Mouse (Mus musculus): ENCODE results near the gene Itgav. TPM values are rescaled to one million over a fixed set of nuclear protein-coding genes. Genes with fewer than 3 reads are reported as not detected.

Itgav gene
- polyA plus RNA-seq, 1 experiment from 2014 or later, result 15.0 TPM

DNA sequence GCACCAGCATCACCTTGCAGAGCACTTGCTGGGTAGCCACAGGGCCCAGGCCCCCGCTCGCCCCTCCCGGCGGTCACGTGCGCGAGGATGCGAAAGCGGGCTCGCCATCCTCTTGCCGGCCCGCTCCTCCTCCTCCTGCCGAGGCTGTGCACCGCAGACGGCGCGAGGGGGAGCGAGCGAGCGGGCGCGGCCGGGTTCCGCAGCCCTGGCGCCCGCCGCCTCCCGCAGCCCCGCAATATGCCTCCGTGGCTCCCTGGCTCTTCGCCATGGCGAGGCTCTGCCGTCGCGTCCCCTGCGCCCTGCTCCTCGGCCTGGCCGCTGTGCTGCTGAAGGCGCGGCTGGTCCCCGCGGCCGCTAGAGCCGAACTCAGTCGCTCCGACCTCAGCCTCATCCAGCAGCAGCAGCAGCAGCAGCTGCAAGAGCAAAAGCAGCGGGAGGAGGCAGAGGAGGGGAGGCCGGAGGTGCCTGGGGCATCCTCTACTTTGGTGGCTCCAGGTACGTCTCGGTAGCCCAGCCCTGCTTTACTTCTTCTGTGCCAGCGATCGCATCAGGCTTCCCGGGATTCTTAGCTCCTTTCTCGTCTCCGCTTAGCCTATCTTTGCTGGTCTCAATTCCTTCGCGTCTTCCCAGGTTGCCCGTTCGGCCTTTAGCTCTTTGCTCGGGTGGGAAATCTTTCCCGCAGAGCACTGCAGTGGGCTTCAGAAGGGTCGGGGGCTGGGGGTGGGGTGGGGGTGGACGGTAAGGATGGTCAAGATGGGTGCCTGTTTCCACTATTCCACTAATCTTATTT lies 88.5 kb downstream of the Itgav start, which contains the start of gene Fam171b:
Gene Fam171b, plus strand, starts transcription at position 154 of the 790 bp plus-strand sequence.
- Histone ChIP-seq H3K27ac (ENCODE audit: low read length) (no peak within 1 kb of the TSS), H3K9me3 (replicated peaks; ENCODE audit: control insufficient read depth, low read length) (no peaks in the 10 kb centered on the region), H3K27me3 (ENCODE audit: control insufficient read depth, insufficient read depth, low read depth, low read length) (peaks cover 23% of the 10 kb centered on the region), H3K4me1 (ENCODE audit: control insufficient read depth, low read depth, low read length) (no peaks in the 10 kb centered on the region), H3K36me3 (ENCODE audit: control insufficient read depth, insufficient read depth) (no peaks in the 10 kb centered on the region), H3K4me2 (ENCODE audit: low read depth, low read length) (peak within 1 kb of the TSS; percentile 60), H3K4me3 (ENCODE audit: low read depth, low read length) (peak within 1 kb of the TSS; percentile 50), H3K9ac (ENCODE audit: low read depth, low read length) (no peak within 1 kb of the TSS)
- peak; percentile 32; the same call in 1 of the 2 replicates for ATAC-seq (ENCODE audit: low read depth)
- WGBS (ENCODE audit: insufficient replicate concordance), result under 1% methylated on average over 63 of the region's 63 CpGs

DNA sequence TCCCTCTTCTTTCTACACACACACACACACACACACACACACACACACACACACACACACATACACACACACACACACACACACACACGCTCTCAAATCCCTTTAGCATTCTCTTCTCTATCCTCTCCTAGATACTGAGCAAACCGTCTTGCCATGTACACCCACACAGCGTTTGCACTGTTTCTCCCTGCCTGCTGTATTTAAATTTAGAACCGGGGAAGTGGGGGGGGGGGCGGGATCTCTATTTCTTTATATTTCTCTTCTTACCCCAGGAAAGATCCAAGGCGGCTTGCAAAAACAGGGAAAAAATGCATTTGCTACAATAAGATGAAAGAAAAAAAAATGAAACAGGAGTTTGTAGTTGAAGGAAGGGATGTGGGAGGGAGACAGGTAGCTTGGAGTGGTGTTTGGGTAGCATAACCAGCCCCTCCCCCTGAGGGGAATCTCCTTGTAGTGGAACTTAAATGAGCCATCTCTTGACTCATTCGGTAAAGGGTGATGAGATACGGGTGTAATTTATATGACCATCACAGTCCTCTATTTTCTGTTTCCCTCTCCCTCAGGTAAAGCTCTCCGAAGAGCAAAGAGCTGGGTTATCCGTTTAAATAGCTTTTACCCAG lies 89.2 kb downstream of the Itgav start:
- peaks cover 23% of the 10 kb centered on the region for H3K27me3 ChIP-seq (ENCODE audit: control insufficient read depth, insufficient read depth, low read depth, low read length)
- ATAC-seq (ENCODE audit: low read depth), result no peak
- 14% methylated on average over 10 of the region's 10 CpGs for WGBS (ENCODE audit: insufficient replicate concordance)

DNA sequence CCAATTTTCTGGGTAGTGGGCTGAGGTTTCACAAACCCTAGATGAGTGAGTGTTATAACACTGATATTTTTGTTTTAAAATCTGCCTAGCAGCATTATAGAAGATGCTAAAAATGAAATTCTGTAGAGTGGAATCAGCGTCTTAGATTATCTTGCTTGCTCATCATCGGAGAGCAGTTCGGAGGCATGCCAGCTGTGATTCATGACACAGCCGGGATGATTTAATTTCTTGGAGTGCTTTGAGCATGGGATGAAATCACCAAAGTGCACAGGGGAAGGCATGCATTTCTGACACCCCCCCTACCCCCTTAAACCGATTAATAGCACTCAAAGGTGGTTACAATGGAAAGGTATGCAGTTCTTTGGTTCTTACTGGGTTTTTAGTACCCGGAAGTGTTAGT lies 89.8 kb downstream of the Itgav start:
- Histone ChIP-seq H3K9me3 (replicated peaks; ENCODE audit: control insufficient read depth, low read length) (no peaks in the 10 kb centered on the region), H3K9ac (ENCODE audit: low read depth, low read length) (no peak overlapping the region), H3K27ac (ENCODE audit: low read length) (no peak overlapping the region), H3K36me3 (ENCODE audit: control insufficient read depth, insufficient read depth) (no peaks in the 10 kb centered on the region), H3K4me2 (ENCODE audit: low read depth, low read length) (no peak overlapping the region), H3K4me1 (ENCODE audit: control insufficient read depth, low read depth, low read length) (no peaks in the 10 kb centered on the region), H3K27me3 (ENCODE audit: control insufficient read depth, insufficient read depth, low read depth, low read length) (peaks cover 23% of the 10 kb centered on the region), H3K4me3 (ENCODE audit: low read depth, low read length) (no peak overlapping the region)
- 59% methylated on average over 6 of the region's 6 CpGs for WGBS (ENCODE audit: insufficient replicate concordance)
- ATAC-seq (ENCODE audit: low read depth), result no peak

More for the DNA sequence above, 89.2 kb downstream of the Itgav start:
- Histone ChIP-seq H3K9ac (ENCODE audit: low read depth, low read length) (no peak overlapping the region), H3K9me3 (replicated peaks; ENCODE audit: control insufficient read depth, low read length) (no peaks in the 10 kb centered on the region), H3K4me1 (ENCODE audit: control insufficient read depth, low read depth, low read length) (no peaks in the 10 kb centered on the region), H3K4me3 (ENCODE audit: low read depth, low read length) (no peak overlapping the region), H3K36me3 (ENCODE audit: control insufficient read depth, insufficient read depth) (no peaks in the 10 kb centered on the region), H3K27ac (ENCODE audit: low read length) (no peak overlapping the region), H3K4me2 (ENCODE audit: low read depth, low read length) (no peak overlapping the region)

DNA sequence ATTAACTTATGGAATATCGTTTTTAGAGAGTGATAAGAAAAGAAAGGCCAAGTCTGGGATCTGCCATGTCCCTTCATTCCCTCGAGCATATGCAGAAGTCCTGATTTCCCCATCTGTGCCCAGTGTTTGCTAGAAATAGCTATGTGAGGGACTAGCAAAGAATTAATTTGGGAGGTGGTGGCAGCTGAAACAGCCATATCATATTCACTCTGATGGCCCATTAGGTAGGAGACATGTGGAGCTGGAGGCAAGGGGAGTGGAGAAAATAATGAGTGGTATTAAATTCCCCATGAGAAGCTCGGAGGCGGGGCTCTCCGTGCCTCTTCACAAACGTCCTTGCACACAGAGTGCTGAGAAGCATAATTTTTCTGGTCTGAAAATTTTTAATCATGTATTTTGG lies 92.0 kb downstream of the Itgav start:
- Histone ChIP-seq H3K9ac (ENCODE audit: low read depth, low read length) (no peak overlapping the region), H3K4me1 (ENCODE audit: control insufficient read depth, low read depth, low read length) (no peaks in the 10 kb centered on the region), H3K27ac (ENCODE audit: low read length) (no peak overlapping the region), H3K36me3 (ENCODE audit: control insufficient read depth, insufficient read depth) (no peaks in the 10 kb centered on the region), H3K9me3 (replicated peaks; ENCODE audit: control insufficient read depth, low read length) (no peaks in the 10 kb centered on the region), H3K4me3 (ENCODE audit: low read depth, low read length) (no peak overlapping the region), H3K27me3 (ENCODE audit: control insufficient read depth, insufficient read depth, low read depth, low read length) (peaks cover 23% of the 10 kb centered on the region), H3K4me2 (ENCODE audit: low read depth, low read length) (no peak overlapping the region)
- WGBS (ENCODE audit: insufficient replicate concordance), result 60% methylated on average over 6 of the region's 6 CpGs
- no peak for ATAC-seq (ENCODE audit: low read depth)

DNA sequence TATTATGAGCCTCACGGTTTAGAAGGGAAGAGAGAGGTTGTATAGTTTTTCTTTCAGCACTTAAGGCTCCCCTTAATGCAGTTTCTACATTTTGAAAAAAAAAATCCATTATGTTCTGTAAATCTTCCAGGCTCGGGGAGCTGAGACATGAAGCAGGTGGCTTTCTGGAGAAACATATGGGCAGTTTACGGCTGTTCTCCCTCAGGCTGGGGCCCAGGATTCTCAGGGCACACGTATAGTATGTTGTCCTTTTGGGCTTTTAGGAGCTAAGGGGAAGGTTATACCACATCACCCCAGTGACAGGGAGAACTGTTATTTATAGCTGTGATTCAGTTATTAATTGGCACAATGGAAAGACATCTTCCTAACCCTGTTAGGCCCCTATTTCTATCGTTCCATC lies 101.0 kb downstream of the Itgav start:
- Histone ChIP-seq H3K27ac (ENCODE audit: low read length) (no peak overlapping the region), H3K9ac (ENCODE audit: low read depth, low read length) (no peak overlapping the region), H3K4me1 (ENCODE audit: control insufficient read depth, low read depth, low read length) (no peaks in the 10 kb centered on the region), H3K4me3 (ENCODE audit: low read depth, low read length) (no peak overlapping the region), H3K9me3 (replicated peaks; ENCODE audit: control insufficient read depth, low read length) (no peaks in the 10 kb centered on the region), H3K36me3 (ENCODE audit: control insufficient read depth, insufficient read depth) (no peaks in the 10 kb centered on the region), H3K27me3 (ENCODE audit: control insufficient read depth, insufficient read depth, low read depth, low read length) (no peaks in the 10 kb centered on the region), H3K4me2 (ENCODE audit: low read depth, low read length) (no peak overlapping the region)
- 55% methylated on average over 5 of the region's 5 CpGs for WGBS (ENCODE audit: insufficient replicate concordance)
- ATAC-seq (ENCODE audit: low read depth), result no peak

DNA sequence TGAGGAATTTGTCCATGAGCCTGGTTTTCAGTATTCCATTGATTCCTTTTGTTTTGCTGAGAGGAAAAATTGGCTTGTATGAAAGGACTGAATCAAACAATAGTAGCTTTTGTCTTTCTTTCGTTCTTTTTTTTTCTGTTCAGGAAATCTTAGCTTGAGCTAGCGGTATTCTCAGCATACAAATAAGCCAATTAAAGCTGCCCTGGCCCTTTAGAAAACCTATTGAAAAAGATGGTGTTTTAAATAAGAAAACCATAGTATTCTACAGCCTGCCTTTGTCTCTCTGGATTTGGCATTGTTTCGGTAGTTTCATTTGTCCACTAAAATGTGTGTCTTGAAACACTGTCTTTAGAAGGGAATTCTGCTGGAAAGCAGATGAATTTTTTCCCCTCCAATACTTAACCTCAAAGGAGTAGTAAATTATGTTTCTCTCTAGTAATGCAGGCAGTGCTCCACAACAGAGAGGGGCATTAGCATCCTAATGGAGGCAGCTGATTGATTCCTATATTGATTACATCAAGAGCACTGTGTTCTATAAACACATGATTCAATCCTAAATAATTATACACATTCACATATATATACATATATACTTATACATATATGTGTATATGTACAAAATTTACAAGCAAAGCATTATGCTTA lies 104.8 kb downstream of the Itgav start:
- WGBS (ENCODE audit: insufficient replicate concordance), result 66% methylated on average over 3 of the region's 3 CpGs
- H3K4me1 ChIP-seq (ENCODE audit: control insufficient read depth, low read depth, low read length), result no peaks in the 10 kb centered on the region
- H3K27me3 ChIP-seq (ENCODE audit: control insufficient read depth, insufficient read depth, low read depth, low read length), result no peaks in the 10 kb centered on the region
- no peak overlapping the region for H3K9ac ChIP-seq (ENCODE audit: low read depth, low read length)
- no peaks in the 10 kb centered on the region for H3K36me3 ChIP-seq (ENCODE audit: control insufficient read depth, insufficient read depth)
- H3K4me2 ChIP-seq (ENCODE audit: low read depth, low read length), result no peak overlapping the region
- no peak for ATAC-seq (ENCODE audit: low read depth)
- H3K27ac ChIP-seq (ENCODE audit: low read length), result no peak overlapping the region
- no peak overlapping the region for H3K4me3 ChIP-seq (ENCODE audit: low read depth, low read length)
- H3K9me3 ChIP-seq (replicated peaks; ENCODE audit: control insufficient read depth, low read length), result no peaks in the 10 kb centered on the region

DNA sequence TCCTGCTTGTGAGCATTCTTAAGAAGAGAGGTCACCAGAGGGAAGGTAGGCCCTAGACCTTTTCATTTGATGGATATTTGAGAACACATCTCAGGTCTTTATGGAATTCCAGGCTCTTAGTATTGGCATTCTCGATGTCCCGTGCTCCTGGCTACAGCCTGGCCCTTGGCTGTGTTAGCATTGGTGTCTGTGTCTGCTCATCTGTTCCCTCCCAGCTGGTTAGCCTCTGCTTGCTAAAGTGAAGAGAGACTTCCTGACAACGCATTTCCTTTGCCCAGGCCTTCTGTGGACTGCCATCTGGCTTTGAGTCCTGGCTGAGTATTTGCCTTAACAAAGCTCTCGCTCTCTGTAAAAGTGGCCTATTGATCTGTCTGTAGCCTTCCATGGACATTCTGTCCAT lies 108.7 kb downstream of the Itgav start:
- no peaks in the 10 kb centered on the region for H3K9me3 ChIP-seq (replicated peaks; ENCODE audit: control insufficient read depth, low read length)
- 50% methylated on average over 4 of the region's 4 CpGs for WGBS (ENCODE audit: insufficient replicate concordance)
- ATAC-seq (ENCODE audit: low read depth), result no peak
- no peak overlapping the region for H3K27ac ChIP-seq (ENCODE audit: low read length)
- no peak overlapping the region for H3K4me2 ChIP-seq (ENCODE audit: low read depth, low read length)
- no peaks in the 10 kb centered on the region for H3K4me1 ChIP-seq (ENCODE audit: control insufficient read depth, low read depth, low read length)
- no peak overlapping the region for H3K9ac ChIP-seq (ENCODE audit: low read depth, low read length)
- H3K36me3 ChIP-seq (ENCODE audit: control insufficient read depth, insufficient read depth), result no peaks in the 10 kb centered on the region
- no peaks in the 10 kb centered on the region for H3K27me3 ChIP-seq (ENCODE audit: control insufficient read depth, insufficient read depth, low read depth, low read length)
- no peak overlapping the region for H3K4me3 ChIP-seq (ENCODE audit: low read depth, low read length)

DNA sequence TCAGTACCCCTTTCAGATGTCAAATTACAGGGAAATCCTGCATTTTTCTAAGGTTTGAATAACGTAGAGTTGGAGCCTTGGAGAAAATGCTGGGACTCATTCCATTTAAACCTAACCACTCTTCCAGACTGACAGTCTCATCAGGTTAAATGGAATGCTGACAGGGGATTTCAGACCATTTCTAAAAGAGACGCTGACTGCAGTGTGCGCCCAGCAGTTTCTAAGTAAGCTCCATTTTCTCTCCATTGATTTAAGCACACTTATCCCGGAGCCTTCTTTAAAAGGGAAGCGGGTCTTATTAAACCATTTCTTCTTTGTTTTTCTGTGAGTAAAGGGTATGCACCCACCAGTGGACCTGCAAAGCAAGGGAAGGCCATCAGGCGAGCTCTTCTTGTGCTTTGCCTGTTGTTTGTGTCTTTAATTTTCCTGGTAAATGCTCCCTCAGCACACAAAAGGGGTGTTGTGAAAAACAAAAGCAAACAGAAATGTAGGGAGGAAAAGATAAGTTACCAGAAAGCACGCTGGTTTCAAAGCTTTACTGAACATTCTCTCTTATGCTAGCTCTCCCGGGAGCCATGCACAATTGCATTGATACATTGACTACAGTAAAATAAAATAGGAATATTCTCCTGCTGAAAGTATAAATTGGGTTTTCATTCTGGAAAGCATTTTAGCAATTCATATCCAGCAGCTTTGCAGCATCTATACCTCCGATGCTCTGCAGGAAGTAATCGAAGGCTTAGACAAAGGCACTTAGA lies 111.3 kb downstream of the Itgav start:
- Histone ChIP-seq H3K4me1 (ENCODE audit: control insufficient read depth, low read depth, low read length) (no peaks in the 10 kb centered on the region), H3K4me3 (ENCODE audit: low read depth, low read length) (no peak overlapping the region), H3K9ac (ENCODE audit: low read depth, low read length) (no peak overlapping the region), H3K27me3 (ENCODE audit: control insufficient read depth, insufficient read depth, low read depth, low read length) (no peaks in the 10 kb centered on the region), H3K4me2 (ENCODE audit: low read depth, low read length) (no peak overlapping the region), H3K36me3 (ENCODE audit: control insufficient read depth, insufficient read depth) (no peaks in the 10 kb centered on the region), H3K9me3 (replicated peaks; ENCODE audit: control insufficient read depth, low read length) (no peaks in the 10 kb centered on the region), H3K27ac (ENCODE audit: low read length) (no peak overlapping the region)
- WGBS (ENCODE audit: insufficient replicate concordance), result 62% methylated on average over 10 of the region's 10 CpGs
- ATAC-seq (ENCODE audit: low read depth), result no peak
